Mouse (Mus musculus) intestine, postnatal 0 days (tissue): ENCODE measurements around the gene Nrg4. TPM values are rescaled to one million over a fixed set of nuclear protein-coding genes. Genes with fewer than 3 reads are reported as not detected.

Experiments used
- ATAC-seq: fragments of 200-750 bp; cut with Nextera tagmentation; 2 replicates; pipeline ENCODE4 v1.8.0; 2017; ENCODE audit warnings: mild to moderate bottlenecking, moderate TSS enrichment, moderate library complexity
- H3K27ac ChIP-seq: fragments of 300-500 bp; sonication (generic); 2 replicates; pipeline ENCODE4 v1.5.1; 2014; ENCODE audit warnings: mild to moderate bottlenecking, low read depth, low read length, moderate library complexity
- H3K27me3 ChIP-seq: fragments of 300-500 bp; sonication (generic); replicated peaks from 2 replicates; pipeline ENCODE4 v1.6.1; 2014; ENCODE audit warnings: low read length, mixed read lengths; ENCODE audit not compliant: control insufficient read depth, insufficient read depth
- H3K36me3 ChIP-seq: fragments of 300-500 bp; sonication (generic); 2 replicates; pipeline ENCODE4 v1.6.1; 2014; ENCODE audit warnings: mild to moderate bottlenecking, moderate library complexity; ENCODE audit not compliant: control insufficient read depth, insufficient read depth
- H3K4me1 ChIP-seq: fragments of 300-500 bp; sonication (generic); replicated peaks from 2 replicates; pipeline ENCODE4 v1.6.1; 2014; ENCODE audit warnings: antibody characterized with exemption, low read length, mixed read lengths; ENCODE audit not compliant: control insufficient read depth, insufficient read depth
- H3K4me2 ChIP-seq: fragments of 300-500 bp; sonication (generic); replicated peaks from 2 replicates; pipeline ENCODE4 v1.6.1; 2014; ENCODE audit warnings: low read depth, mild to moderate bottlenecking, moderate library complexity
- H3K4me3 ChIP-seq: fragments of 300-500 bp; sonication (generic); 2 replicates; pipeline ENCODE4 v1.5.1; 2014; ENCODE audit warnings: low read depth, low read length
- H3K9ac ChIP-seq: fragments of 300-500 bp; sonication (generic); 2 replicates; pipeline ENCODE4 v1.6.1; 2014; ENCODE audit warnings: mild to moderate bottlenecking, low read depth, low read length
- H3K9me3 ChIP-seq: fragments of 300-500 bp; sonication (generic); 2 replicates; pipeline ENCODE4 v1.6.1; 2016; ENCODE audit warnings: mixed run types; ENCODE audit not compliant: control insufficient read depth
- CTCF ChIP-seq: sonication (generic); IDR thresholded peaks from 2 replicates; pipeline ENCODE4 v1.5.1; 2016; ENCODE audit warnings: low read depth, mild to moderate bottlenecking, control low read depth, antibody characterized with exemption, moderate library complexity
- WGBS: fragments of 180-500 bp; shearing (Covaris S2); extraction: QIAGEN DNeasy Blood & Tissue Kit; methylation state at CpG from one replicate; pipeline ENCODE4 v1.1.7; 2014; 5-methylcytosine and 5-hydroxymethylcytosine counted together
- polyA plus RNA-seq: library from polyadenylated mRNA; unstranded; fragments of >200 nt; fragmentation: Nextera tagmentation; extraction: Ambion mirVana; gene quantifications from 2 replicates; pipeline ENCODE4 v1.2.1, GENCODE M21; 2015

The Nrg4 gene
- polyA plus RNA-seq, 1 experiment from 2014 or later = 4.9 TPM

DNA sequence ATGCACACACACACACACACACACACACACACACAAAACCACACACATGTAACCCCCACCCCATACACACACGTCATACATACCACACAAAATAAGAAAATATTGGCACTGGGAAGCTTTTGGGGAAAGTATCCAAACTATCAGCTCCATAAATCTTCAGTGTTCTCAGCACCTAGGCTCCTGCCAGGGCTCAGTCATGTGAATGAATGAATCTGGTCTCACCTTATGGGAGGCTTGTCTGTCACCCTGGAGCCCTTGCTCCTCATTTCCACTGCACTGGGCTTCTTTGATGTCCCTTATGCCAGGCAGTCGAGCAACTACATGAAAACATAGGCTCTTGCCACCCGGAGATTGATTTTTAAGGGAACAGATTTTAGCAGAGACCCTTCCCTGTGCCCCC lies 33.7 kb upstream of the Nrg4 start:
- Histone ChIP-seq H3K4me2 (no peak overlapping the region), H3K27ac (no peak overlapping the region), H3K36me3 (no peaks in the 10 kb centered on the region), H3K9me3 (no peaks in the 10 kb centered on the region), H3K27me3 (no peaks in the 10 kb centered on the region), H3K4me3 (no peak overlapping the region), H3K9ac (no peak overlapping the region), H3K4me1 (no peaks in the 10 kb centered on the region)
- no peak for ATAC-seq
- no peak for TF ChIP-seq CTCF
- WGBS = 76% methylated on average over 3 of the region's 3 CpGs

DNA sequence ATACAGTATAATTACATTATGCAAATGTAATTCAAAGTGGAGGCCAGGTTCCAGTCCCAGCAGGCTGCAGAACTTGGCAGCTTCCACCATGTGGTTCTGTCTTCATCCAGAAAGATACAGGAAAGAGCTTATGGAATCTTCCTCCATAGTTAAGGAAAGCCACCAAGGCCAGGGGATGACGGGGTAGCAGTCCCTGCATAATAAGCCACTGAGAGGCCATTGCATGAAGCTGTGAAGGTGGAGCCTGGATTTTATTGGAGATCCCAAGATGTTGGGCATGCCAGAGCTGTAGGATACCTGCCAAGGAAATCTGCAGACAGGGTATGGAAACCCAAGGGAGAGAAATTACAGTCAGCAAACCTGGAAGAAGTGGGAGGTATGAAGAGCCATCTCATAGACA lies 30.5 kb upstream of the Nrg4 start:
- H3K9ac ChIP-seq = no peak overlapping the region
- 82% methylated on average over 1 of the region's 1 CpGs for WGBS
- no peak for ATAC-seq
- no peaks in the 10 kb centered on the region for H3K27me3 ChIP-seq
- H3K4me3 ChIP-seq = no peak overlapping the region
- H3K4me1 ChIP-seq = no peaks in the 10 kb centered on the region
- no peaks in the 10 kb centered on the region for H3K9me3 ChIP-seq
- H3K4me2 ChIP-seq = no peak overlapping the region
- H3K36me3 ChIP-seq = no peaks in the 10 kb centered on the region
- TF ChIP-seq CTCF = no peak
- no peak overlapping the region for H3K27ac ChIP-seq

DNA sequence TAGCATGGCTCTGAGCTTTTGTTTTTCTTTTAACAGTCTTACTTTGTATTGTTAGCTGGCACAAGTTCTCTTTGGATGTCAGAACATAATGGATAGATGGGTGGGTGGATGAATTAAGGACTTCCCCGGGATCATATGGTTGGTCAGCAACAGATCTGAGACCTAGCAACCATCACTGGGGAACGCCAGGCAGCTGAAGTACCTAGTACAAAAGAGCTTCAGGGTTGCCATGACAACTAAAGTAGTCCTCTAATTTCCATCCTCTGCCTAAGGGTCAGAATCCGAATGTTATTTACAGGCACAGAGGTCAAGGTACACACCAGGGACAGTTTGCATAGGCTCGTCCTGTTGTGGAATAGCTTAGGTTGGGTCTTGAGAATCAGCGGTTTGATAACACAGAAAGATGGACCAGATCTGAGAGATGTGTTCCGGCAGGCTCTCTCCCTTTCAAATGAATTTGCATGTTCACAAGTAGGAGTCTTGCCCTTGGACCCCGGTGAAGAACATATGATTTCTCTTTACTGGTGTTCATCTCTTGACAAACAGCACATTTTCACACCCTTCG lies 28.7 kb upstream of the Nrg4 start:
- no peaks in the 10 kb centered on the region for H3K36me3 ChIP-seq
- no peak overlapping the region for H3K4me2 ChIP-seq
- H3K9ac ChIP-seq = no peak overlapping the region
- no peak for TF ChIP-seq CTCF
- no peaks in the 10 kb centered on the region for H3K4me1 ChIP-seq
- 48% methylated on average over 8 of the region's 8 CpGs for WGBS
- H3K27me3 ChIP-seq = no peaks in the 10 kb centered on the region
- ATAC-seq = no peak
- no peak overlapping the region for H3K4me3 ChIP-seq
- no peaks in the 10 kb centered on the region for H3K9me3 ChIP-seq
- no peak overlapping the region for H3K27ac ChIP-seq

DNA sequence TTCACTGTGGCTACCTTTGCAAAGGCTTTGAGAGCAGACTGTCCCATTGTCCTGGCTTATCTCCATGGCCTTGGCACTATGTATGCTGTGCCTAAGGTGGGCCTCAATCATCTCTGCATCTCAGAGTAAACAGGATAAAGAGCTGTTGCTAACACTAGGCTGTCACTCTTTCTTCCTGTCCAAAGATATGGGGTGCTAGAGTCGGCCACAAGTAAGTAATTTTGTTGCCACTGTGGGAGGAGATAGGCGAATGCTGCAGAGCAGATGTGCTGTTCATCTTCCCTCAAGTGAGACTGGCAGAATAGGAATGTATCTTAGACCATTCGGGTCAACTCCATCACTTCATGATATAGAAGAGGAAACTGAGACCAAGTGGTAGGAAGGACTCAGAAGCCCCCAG lies 28.0 kb upstream of the Nrg4 start:
- no peak for TF ChIP-seq CTCF
- no peaks in the 10 kb centered on the region for H3K9me3 ChIP-seq
- no peak overlapping the region for H3K27ac ChIP-seq
- H3K9ac ChIP-seq = no peak overlapping the region
- no peaks in the 10 kb centered on the region for H3K27me3 ChIP-seq
- H3K36me3 ChIP-seq = no peaks in the 10 kb centered on the region
- H3K4me2 ChIP-seq = no peak overlapping the region
- no peak for ATAC-seq
- H3K4me1 ChIP-seq = no peaks in the 10 kb centered on the region
- WGBS = 60% methylated on average over 3 of the region's 3 CpGs
- no peak overlapping the region for H3K4me3 ChIP-seq

DNA sequence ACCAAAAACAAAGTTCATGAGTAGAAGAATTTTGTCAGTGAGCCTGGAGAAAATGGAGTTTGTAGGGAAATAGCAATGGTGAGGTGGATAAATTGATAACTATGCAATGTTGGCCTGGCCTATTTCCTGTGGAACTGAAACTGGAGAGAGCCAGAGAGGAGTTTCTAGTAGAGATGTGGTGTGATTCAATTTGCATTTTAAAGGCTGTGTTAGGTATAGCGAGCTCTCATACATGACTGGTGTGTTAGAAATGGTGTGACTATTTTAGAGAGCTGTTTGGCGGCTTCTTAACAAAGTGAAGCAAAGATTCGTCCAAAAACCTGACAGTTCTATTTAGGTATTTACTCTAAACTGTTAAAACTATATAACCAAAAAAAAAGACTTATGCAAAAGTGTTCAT lies 22.0 kb upstream of the Nrg4 start:
- 76% methylated on average over 3 of the region's 3 CpGs for WGBS
- H3K27ac ChIP-seq = no peak overlapping the region
- no peaks in the 10 kb centered on the region for H3K27me3 ChIP-seq
- H3K9ac ChIP-seq = no peak overlapping the region
- no peak for TF ChIP-seq CTCF
- H3K9me3 ChIP-seq = no peaks in the 10 kb centered on the region
- no peak overlapping the region for H3K4me2 ChIP-seq
- ATAC-seq = no peak
- H3K36me3 ChIP-seq = no peaks in the 10 kb centered on the region
- H3K4me3 ChIP-seq = no peak overlapping the region
- H3K4me1 ChIP-seq = no peaks in the 10 kb centered on the region

DNA sequence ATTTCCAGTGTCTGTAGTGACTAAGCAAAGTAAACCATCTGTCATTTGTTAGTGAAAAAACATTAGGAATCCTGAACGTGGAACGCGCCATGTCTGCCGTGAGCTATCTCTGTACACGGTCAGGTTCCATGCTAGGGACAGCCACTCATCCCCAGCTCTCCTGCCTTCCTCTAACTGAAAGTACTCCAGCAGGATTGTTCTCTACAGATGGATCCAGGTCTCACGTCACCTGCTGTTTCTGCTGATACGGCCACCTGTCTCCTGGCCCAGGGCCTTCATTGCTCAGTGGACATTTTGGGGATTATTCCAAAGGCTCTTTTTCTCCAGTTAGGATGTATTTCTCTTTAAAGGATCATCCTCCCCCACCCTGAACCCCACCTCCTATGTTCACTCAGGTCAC lies 18.7 kb upstream of the Nrg4 start:
- Histone ChIP-seq H3K4me2 (no peak overlapping the region), H3K9ac (no peak overlapping the region), H3K4me3 (no peak overlapping the region), H3K4me1 (no peaks in the 10 kb centered on the region), H3K27ac (no peak overlapping the region), H3K9me3 (no peaks in the 10 kb centered on the region), H3K27me3 (no peaks in the 10 kb centered on the region), H3K36me3 (no peaks in the 10 kb centered on the region)
- 93% methylated on average over 7 of the region's 7 CpGs for WGBS
- ATAC-seq = no peak
- no peak for TF ChIP-seq CTCF

DNA sequence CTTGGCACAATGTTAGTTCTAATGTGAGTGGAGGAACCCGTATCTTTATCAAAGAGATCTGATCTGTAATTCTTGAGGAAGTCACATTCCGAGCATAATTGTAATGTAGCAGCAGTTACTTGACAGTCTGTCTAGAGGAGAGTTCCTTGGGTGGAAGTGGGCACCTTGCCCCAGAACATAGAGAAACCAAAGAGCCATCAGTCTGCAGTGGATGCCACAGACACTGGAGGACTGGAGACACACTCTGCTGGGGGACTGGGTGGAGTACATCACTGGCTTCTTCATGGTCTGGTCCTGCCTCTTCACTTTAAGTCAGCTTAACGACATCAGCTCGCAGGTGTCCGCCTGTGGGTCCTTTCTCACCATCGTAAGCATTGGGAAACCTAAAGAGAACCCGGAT lies 17.5 kb upstream of the Nrg4 start:
- no peak overlapping the region for H3K27ac ChIP-seq
- no peak for TF ChIP-seq CTCF
- H3K36me3 ChIP-seq = no peaks in the 10 kb centered on the region
- H3K9ac ChIP-seq = no peak overlapping the region
- WGBS = 76% methylated on average over 7 of the region's 7 CpGs
- H3K4me2 ChIP-seq = no peak overlapping the region
- no peaks in the 10 kb centered on the region for H3K9me3 ChIP-seq
- H3K4me1 ChIP-seq = no peaks in the 10 kb centered on the region
- no peak for ATAC-seq
- no peaks in the 10 kb centered on the region for H3K27me3 ChIP-seq
- no peak overlapping the region for H3K4me3 ChIP-seq
